Mouse (Mus musculus) myocyte (in vitro differentiated cells): ENCODE measurements at regions not wholly inside any gene's neighbourhood (a gene's known extent, or its start where the extent isn't known, plus 50 kb on each side); places are given as distances from the start of the nearest gene placed in this dataset.

ENCODE experiments used
- E2F4 ChIP-seq: IDR thresholded peaks from one replicate; pipeline ENCODE4 v1.6.1; 2011; ENCODE audit warnings: mild to moderate bottlenecking, control low read depth, moderate library complexity; ENCODE audit not compliant: insufficient read depth
- MAX ChIP-seq: IDR thresholded peaks from one replicate; pipeline ENCODE4 v1.6.1; 2011; ENCODE audit warnings: low read depth, mild to moderate bottlenecking, control low read depth
- MYOD1 ChIP-seq, 3 experiments: IDR thresholded peaks; one replicate each; pipeline ENCODE4 v1.6.1; 2011; ENCODE audit warnings: control low read depth in 2 of 3, low read depth in 2 of 3, mild to moderate bottlenecking in 2 of 3, moderate library complexity in 1 of 3; ENCODE audit not compliant: insufficient read length in 2 of 3, control insufficient read depth in 1 of 3
- MYOG ChIP-seq, 3 experiments: IDR thresholded peaks; one replicate each; pipeline ENCODE4 v1.6.1; 2011; ENCODE audit warnings: control low read depth in 2 of 3, low read depth in 2 of 3, mild to moderate bottlenecking in 2 of 3; ENCODE audit not compliant: insufficient read length in 2 of 3, control insufficient read depth in 1 of 3, insufficient read depth in 1 of 3
- POLR2A ChIP-seq: IDR thresholded peaks from one replicate; pipeline ENCODE4 v1.6.1; 2011; ENCODE audit warnings: low read depth, mild to moderate bottlenecking, control low read depth, moderate library complexity; ENCODE audit not compliant: insufficient read length
- POLR2AphosphoS2 ChIP-seq: IDR thresholded peaks from one replicate; pipeline ENCODE4 v1.6.1; 2011; ENCODE audit warnings: low read depth, control low read depth; ENCODE audit not compliant: insufficient read length
- USF1 ChIP-seq: IDR thresholded peaks from one replicate; pipeline ENCODE4 v1.6.1; 2011; ENCODE audit warnings: low read depth, mild to moderate bottlenecking, control low read depth, moderate library complexity

DNA sequence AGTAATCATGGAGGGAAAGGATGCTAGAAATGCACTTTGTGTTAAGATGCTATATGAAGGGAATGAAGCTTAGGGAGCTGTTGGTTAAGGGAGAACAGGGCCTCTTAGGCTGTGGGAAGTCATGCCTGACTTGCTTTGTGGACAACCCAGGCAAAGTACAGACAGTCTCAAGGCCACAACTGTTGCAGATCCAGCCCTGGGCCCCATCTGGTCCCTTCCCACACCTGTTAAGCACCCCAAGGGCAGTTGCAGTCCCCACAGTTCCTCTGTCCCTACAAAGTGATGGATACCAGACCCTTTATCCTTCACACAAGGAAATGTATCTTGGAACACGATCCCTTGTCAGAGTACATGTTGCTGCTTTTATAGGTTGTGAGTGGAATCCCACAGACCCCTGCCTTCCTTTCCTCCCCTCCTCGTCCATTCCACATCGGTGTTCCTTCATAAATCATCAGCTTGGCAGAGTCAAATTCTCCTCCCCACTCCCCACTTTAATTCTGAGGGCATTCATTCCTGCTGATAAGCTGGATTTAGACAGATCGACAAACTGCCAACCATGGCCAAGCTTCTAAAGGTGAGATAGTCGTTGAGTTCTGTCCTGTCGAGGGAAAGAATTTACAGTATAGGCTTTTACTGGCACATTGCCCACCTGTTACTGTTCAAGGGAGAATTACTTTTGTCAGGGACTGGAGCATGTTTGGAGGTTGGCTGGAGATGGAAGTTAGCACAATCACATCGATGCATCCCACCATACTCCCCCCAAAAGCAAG is 153.4 kb downstream of the Adamts15 start:
- TF ChIP-seq POLR2A: no peak
- no peak for TF ChIP-seq MYOD1 (IDR thresholded peaks at IDR 0.05; ENCODE audit: control insufficient read depth in 1 of 3, insufficient read length in 2 of 3, low read depth in 2 of 3)
- no peak for TF ChIP-seq MYOG (IDR thresholded peaks at IDR 0.05; ENCODE audit: control insufficient read depth in 1 of 3, insufficient read depth in 1 of 3, insufficient read length in 2 of 3, low read depth in 2 of 3)
- TF ChIP-seq POLR2AphosphoS2: no peak
- no peak for TF ChIP-seq USF1
- no peak for TF ChIP-seq MAX
- no peak for TF ChIP-seq E2F4
